Mouse (Mus musculus): ENCODE measurements around the gene Prkcd. TPM values are rescaled to one million over a fixed set of nuclear protein-coding genes. Genes with fewer than 3 reads are reported as not detected.
A peak's percentile ranks its signal among the peaks of the same experiment; 100 is the strongest.

Gene Prkcd
- polyA plus RNA-seq, 1 experiment from 2014 or later: 20.6 TPM

DNA sequence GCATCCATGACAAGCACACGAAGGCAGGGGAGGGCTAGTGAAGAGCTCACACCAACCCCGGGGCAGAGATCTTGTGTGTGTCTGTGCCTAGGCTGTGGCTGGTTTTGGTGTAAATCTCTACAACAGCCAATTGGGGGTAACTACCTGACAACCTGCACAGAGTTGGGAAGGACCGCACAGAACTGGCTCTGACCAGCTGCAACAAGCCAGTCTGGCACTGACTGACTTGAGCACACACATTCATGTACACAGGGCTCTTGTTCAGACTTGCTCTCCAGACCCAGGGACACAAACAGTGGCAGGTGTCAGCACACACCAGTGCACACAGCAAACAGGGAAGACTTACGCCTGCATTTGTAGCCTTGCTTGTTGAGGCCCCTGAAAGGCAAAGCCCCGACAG lies 19.2 kb downstream of the Prkcd start:
- no peak overlapping the region for H3K9ac ChIP-seq (replicated peaks; ENCODE audit: low read depth, low read length)
- H3K27me3 ChIP-seq (ENCODE audit: control insufficient read depth, insufficient read depth, low read length): no peaks in the 10 kb centered on the region
- no peak overlapping the region for H3K4me2 ChIP-seq (ENCODE audit: low read depth, low read length)
- ATAC-seq (ENCODE audit: low read depth): no peak
- WGBS: 94% methylated on average over 5 of the region's 5 CpGs
- no peaks in the 10 kb centered on the region for H3K36me3 ChIP-seq (ENCODE audit: control insufficient read depth, insufficient read depth, low read length)
- no peaks in the 10 kb centered on the region for H3K4me1 ChIP-seq (ENCODE audit: control insufficient read depth, insufficient read depth, low read length)
- H3K4me3 ChIP-seq (ENCODE audit: low read depth, low read length): no peak overlapping the region
- H3K27ac ChIP-seq (ENCODE audit: low read depth, low read length): no peak overlapping the region
- no peaks in the 10 kb centered on the region for H3K9me3 ChIP-seq (ENCODE audit: control insufficient read depth, low read length)

- Histone ChIP-seq H3K27ac (ENCODE audit: low read depth, low read length) (no peak overlapping the region), H3K9ac (replicated peaks; ENCODE audit: low read depth, low read length) (no peak overlapping the region), H3K4me1 (ENCODE audit: control insufficient read depth, insufficient read depth, low read length) (peaks cover 13% of the 10 kb centered on the region; the same call in 1 of the 2 replicates), H3K27me3 (ENCODE audit: control insufficient read depth, insufficient read depth, low read length) (no peaks in the 10 kb centered on the region), H3K4me3 (ENCODE audit: low read depth, low read length) (no peak overlapping the region), H3K9me3 (ENCODE audit: control insufficient read depth, low read length) (no peaks in the 10 kb centered on the region), H3K4me2 (ENCODE audit: low read depth, low read length) (no peak overlapping the region), H3K36me3 (ENCODE audit: control insufficient read depth, insufficient read depth, low read length) (0 out of 2 replicates have a peak, but pooled peaks cover 4% of the 10 kb centered on the region)
- WGBS: 78% methylated on average over 2 of the region's 2 CpGs
- no peak for ATAC-seq (ENCODE audit: low read depth)
Measured at GRCm38 (mm10) chr14:30597142-30597541, 28.9 kb downstream of the Prkcd start.

- Histone ChIP-seq H3K36me3 (ENCODE audit: control insufficient read depth, insufficient read depth, low read length) (0 out of 2 replicates have a peak, but pooled peaks cover 4% of the 10 kb centered on the region), H3K27ac (ENCODE audit: low read depth, low read length) (no peak overlapping the region), H3K4me2 (ENCODE audit: low read depth, low read length) (no peak overlapping the region), H3K27me3 (ENCODE audit: control insufficient read depth, insufficient read depth, low read length) (no peaks in the 10 kb centered on the region), H3K9ac (replicated peaks; ENCODE audit: low read depth, low read length) (no peak overlapping the region), H3K4me1 (ENCODE audit: control insufficient read depth, insufficient read depth, low read length) (peaks cover 13% of the 10 kb centered on the region; the same call in 1 of the 2 replicates), H3K9me3 (ENCODE audit: control insufficient read depth, low read length) (no peaks in the 10 kb centered on the region), H3K4me3 (ENCODE audit: low read depth, low read length) (no peak overlapping the region)
- WGBS: 91% methylated on average over 3 of the region's 3 CpGs
- ATAC-seq (ENCODE audit: low read depth): no peak
Measured at GRCm38 (mm10) chr14:30596407-30596806, 29.6 kb downstream of the Prkcd start.

GRCm38 (mm10) chr14:30595576-30596313 lies 30.3 kb downstream of the Prkcd start:
- Histone ChIP-seq H3K4me1 (ENCODE audit: control insufficient read depth, insufficient read depth, low read length) (peaks cover 13% of the 10 kb centered on the region; the same call in 1 of the 2 replicates), H3K27ac (ENCODE audit: low read depth, low read length) (no peak overlapping the region), H3K4me2 (ENCODE audit: low read depth, low read length) (no peak overlapping the region), H3K9ac (replicated peaks; ENCODE audit: low read depth, low read length) (no peak overlapping the region), H3K9me3 (ENCODE audit: control insufficient read depth, low read length) (no peaks in the 10 kb centered on the region), H3K36me3 (ENCODE audit: control insufficient read depth, insufficient read depth, low read length) (0 out of 2 replicates have a peak, but pooled peaks cover 4% of the 10 kb centered on the region), H3K27me3 (ENCODE audit: control insufficient read depth, insufficient read depth, low read length) (no peaks in the 10 kb centered on the region), H3K4me3 (ENCODE audit: low read depth, low read length) (no peak overlapping the region)
- 77% methylated on average over 8 of the region's 8 CpGs for WGBS
- ATAC-seq (ENCODE audit: low read depth): no peak

- Histone ChIP-seq H3K36me3 (ENCODE audit: control insufficient read depth, insufficient read depth, low read length) (0 out of 2 replicates have a peak, but pooled peaks cover 4% of the 10 kb centered on the region), H3K27me3 (ENCODE audit: control insufficient read depth, insufficient read depth, low read length) (no peaks in the 10 kb centered on the region), H3K4me1 (ENCODE audit: control insufficient read depth, insufficient read depth, low read length) (peaks cover 13% of the 10 kb centered on the region; the same call in 1 of the 2 replicates), H3K9ac (replicated peaks; ENCODE audit: low read depth, low read length) (no peak overlapping the region), H3K4me3 (ENCODE audit: low read depth, low read length) (no peak overlapping the region), H3K9me3 (ENCODE audit: control insufficient read depth, low read length) (no peaks in the 10 kb centered on the region), H3K4me2 (ENCODE audit: low read depth, low read length) (no peak overlapping the region; the same call in 1 of the 2 replicates), H3K27ac (ENCODE audit: low read depth, low read length) (peak overlapping the region; percentile 1)
- 23% methylated on average over 7 of the region's 7 CpGs for WGBS
- peak; percentile 76 for ATAC-seq (ENCODE audit: low read depth)
Measured at GRCm38 (mm10) chr14:30594092-30594695, 31.8 kb downstream of the Prkcd start.

- Histone ChIP-seq H3K4me2 (ENCODE audit: low read depth, low read length) (no peak overlapping the region), H3K9me3 (ENCODE audit: control insufficient read depth, low read length) (no peaks in the 10 kb centered on the region), H3K27ac (ENCODE audit: low read depth, low read length) (peak overlapping the region; percentile 1; the same call in 1 of the 2 replicates), H3K4me3 (ENCODE audit: low read depth, low read length) (no peak overlapping the region), H3K4me1 (ENCODE audit: control insufficient read depth, insufficient read depth, low read length) (peaks cover 13% of the 10 kb centered on the region; the same call in 1 of the 2 replicates), H3K9ac (replicated peaks; ENCODE audit: low read depth, low read length) (no peak overlapping the region), H3K27me3 (ENCODE audit: control insufficient read depth, insufficient read depth, low read length) (no peaks in the 10 kb centered on the region), H3K36me3 (ENCODE audit: control insufficient read depth, insufficient read depth, low read length) (0 out of 2 replicates have a peak, but pooled peaks cover 2% of the 10 kb centered on the region)
- 33% methylated on average over 11 of the region's 11 CpGs for WGBS
- peak; percentile 49; the same call in 1 of the 2 replicates for ATAC-seq (ENCODE audit: low read depth)
Measured at GRCm38 (mm10) chr14:30593279-30594091, 32.5 kb downstream of the Prkcd start.

- Histone ChIP-seq H3K27me3 (ENCODE audit: control insufficient read depth, insufficient read depth, low read length) (no peaks in the 10 kb centered on the region), H3K4me2 (ENCODE audit: low read depth, low read length) (no peak overlapping the region), H3K36me3 (ENCODE audit: control insufficient read depth, insufficient read depth, low read length) (no peaks in the 10 kb centered on the region), H3K4me3 (ENCODE audit: low read depth, low read length) (no peak overlapping the region), H3K9me3 (ENCODE audit: control insufficient read depth, low read length) (no peaks in the 10 kb centered on the region), H3K9ac (replicated peaks; ENCODE audit: low read depth, low read length) (no peak overlapping the region), H3K4me1 (ENCODE audit: control insufficient read depth, insufficient read depth, low read length) (peaks cover 13% of the 10 kb centered on the region), H3K27ac (ENCODE audit: low read depth, low read length) (no peak overlapping the region)
- ATAC-seq (ENCODE audit: low read depth): no peak
- whole genome bisulfite sequencing: 5% methylated on average over 6 of the region's 6 CpGs
Measured at GRCm38 (mm10) chr14:30591417-30591816, 34.6 kb downstream of the Prkcd start.

DNA sequence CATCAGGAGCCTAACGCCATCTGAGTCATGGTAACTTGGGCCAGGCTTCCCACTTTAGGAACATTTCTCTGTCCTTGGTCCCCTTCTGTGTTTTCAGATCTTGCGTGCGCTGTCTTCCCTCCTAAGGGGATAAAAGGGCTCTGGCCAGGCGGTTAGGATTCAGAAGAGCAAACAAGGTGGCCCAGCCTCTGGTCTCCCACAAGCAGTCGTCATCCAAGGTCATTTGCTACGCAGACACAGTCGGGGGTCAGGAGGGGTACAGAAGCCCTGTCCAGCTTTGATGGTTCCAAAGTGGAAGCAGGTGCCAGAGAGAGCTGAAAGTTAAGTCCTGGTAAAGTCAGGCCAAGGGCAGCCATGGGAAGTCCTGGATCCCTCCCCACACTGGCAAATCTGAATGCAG lies 35.1 kb downstream of the Prkcd start:
- no peak overlapping the region for H3K4me2 ChIP-seq (ENCODE audit: low read depth, low read length)
- H3K27ac ChIP-seq (ENCODE audit: low read depth, low read length): no peak overlapping the region
- H3K4me3 ChIP-seq (ENCODE audit: low read depth, low read length): no peak overlapping the region
- H3K9me3 ChIP-seq (ENCODE audit: control insufficient read depth, low read length): no peaks in the 10 kb centered on the region
- no peaks in the 10 kb centered on the region for H3K36me3 ChIP-seq (ENCODE audit: control insufficient read depth, insufficient read depth, low read length)
- peaks cover 13% of the 10 kb centered on the region for H3K4me1 ChIP-seq (ENCODE audit: control insufficient read depth, insufficient read depth, low read length)
- H3K27me3 ChIP-seq (ENCODE audit: control insufficient read depth, insufficient read depth, low read length): no peaks in the 10 kb centered on the region
- H3K9ac ChIP-seq (replicated peaks; ENCODE audit: low read depth, low read length): no peak overlapping the region
- no peak for ATAC-seq (ENCODE audit: low read depth)
- WGBS: 78% methylated on average over 7 of the region's 7 CpGs
